Mouse (Mus musculus) embryonic facial prominence, embryonic 13.5 days (tissue): Measurements from ENCODE around the gene Foxc1. TPM values are rescaled to one million over a fixed set of nuclear protein-coding genes. Genes with fewer than 3 reads are reported as not detected.
A peak's percentile ranks its signal among the peaks of the same experiment; 100 is the strongest.

Source experiments
- ATAC-seq: fragments of 200-750 bp; cut with Nextera tagmentation; 2 replicates; pipeline ENCODE4 v1.8.0; 2017; ENCODE audit warnings: low read depth; ENCODE audit not compliant: insufficient number of reproducible peaks, insufficient read depth, low FRiP score, low TSS enrichment
- H3K27ac ChIP-seq: fragments of 300-500 bp; sonication (generic); 2 replicates; pipeline ENCODE4 v1.5.1; 2015; ENCODE audit warnings: moderate library complexity, mild to moderate bottlenecking, inconsistent platforms
- H3K27me3 ChIP-seq: fragments of 300-500 bp; sonication (generic); 2 replicates; pipeline ENCODE4 v1.6.1; 2015; ENCODE audit warnings: mild to moderate bottlenecking, inconsistent platforms
- H3K36me3 ChIP-seq: fragments of 300-500 bp; sonication (generic); 2 replicates; pipeline ENCODE4 v1.6.1; 2015; ENCODE audit warnings: mild to moderate bottlenecking, inconsistent platforms
- H3K4me1 ChIP-seq: fragments of 300-500 bp; sonication (generic); 2 replicates; pipeline ENCODE4 v1.6.1; 2015; ENCODE audit warnings: inconsistent platforms
- H3K4me2 ChIP-seq: fragments of 300-500 bp; sonication (generic); 2 replicates; pipeline ENCODE4 v1.6.1; 2015; ENCODE audit warnings: moderate library complexity, mild to moderate bottlenecking, inconsistent platforms
- H3K4me3 ChIP-seq: fragments of 300-500 bp; sonication (generic); 2 replicates; pipeline ENCODE4 v1.5.1; 2015; ENCODE audit warnings: mild to moderate bottlenecking, inconsistent platforms
- H3K9ac ChIP-seq: fragments of 300-500 bp; sonication (generic); 2 replicates; pipeline ENCODE4 v1.6.1; 2015; ENCODE audit warnings: mild to moderate bottlenecking, inconsistent platforms
- H3K9me3 ChIP-seq: fragments of 300-500 bp; sonication (generic); 2 replicates; pipeline ENCODE4 v1.6.1; 2016; ENCODE audit warnings: inconsistent platforms
- WGBS: fragments of 180-500 bp; shearing (Covaris S2); methylation state at CpG from one replicate; pipeline ENCODE4 v1.1.7; 2015; ENCODE audit warnings: mixed read lengths; 5-methylcytosine and 5-hydroxymethylcytosine counted together
- polyA plus RNA-seq: library from polyadenylated mRNA; unstranded; fragments of >200 nt; fragmentation: Nextera tagmentation; extraction: Ambion mirVana; gene quantifications from 2 replicates; pipeline ENCODE4 v1.2.1, GENCODE M21; 2015

Foxc1 gene
- 1.6 and 2.9 TPM in 2 replicates for polyA plus RNA-seq

DNA sequence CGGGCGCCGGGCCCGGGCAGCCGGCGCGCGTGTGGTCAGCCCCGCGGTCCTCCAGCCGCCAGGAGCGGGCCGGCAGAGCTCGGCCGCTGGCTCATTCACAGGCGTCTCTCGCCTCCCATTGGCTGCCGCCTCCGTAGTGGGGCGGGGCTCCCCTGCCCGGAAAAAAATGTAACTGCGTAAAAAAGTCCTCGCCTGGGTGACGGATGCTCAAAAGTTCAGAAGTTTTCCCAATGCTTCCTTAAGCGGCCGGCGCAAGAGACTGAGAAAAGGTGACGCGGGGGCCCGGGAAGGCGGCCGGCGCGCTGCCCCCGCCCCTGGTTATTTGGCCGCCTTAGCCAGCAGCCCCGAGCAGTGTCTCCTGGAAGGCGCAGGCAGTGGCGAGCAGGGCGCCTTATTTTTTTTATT lies at the start of gene Foxc1:
TSS of gene Foxc1 (plus strand) at position 206 of the 405 bp plus-strand sequence.
- Histone ChIP-seq H3K4me3 (peak within 1 kb of the TSS; percentile 70), H3K9me3 (no peaks in the 10 kb centered on the region), H3K36me3 (no peaks in the 10 kb centered on the region), H3K4me1 (peaks cover 59% of the 10 kb centered on the region), H3K27me3 (peaks cover 86% of the 10 kb centered on the region), H3K9ac (peak within 1 kb of the TSS; percentile 89), H3K27ac (peak within 1 kb of the TSS; percentile 95), H3K4me2 (peak within 1 kb of the TSS; percentile 97)
- WGBS = 0% methylated on average over 38 of the region's 40 CpGs
- ATAC-seq = peak; percentile 72

DNA sequence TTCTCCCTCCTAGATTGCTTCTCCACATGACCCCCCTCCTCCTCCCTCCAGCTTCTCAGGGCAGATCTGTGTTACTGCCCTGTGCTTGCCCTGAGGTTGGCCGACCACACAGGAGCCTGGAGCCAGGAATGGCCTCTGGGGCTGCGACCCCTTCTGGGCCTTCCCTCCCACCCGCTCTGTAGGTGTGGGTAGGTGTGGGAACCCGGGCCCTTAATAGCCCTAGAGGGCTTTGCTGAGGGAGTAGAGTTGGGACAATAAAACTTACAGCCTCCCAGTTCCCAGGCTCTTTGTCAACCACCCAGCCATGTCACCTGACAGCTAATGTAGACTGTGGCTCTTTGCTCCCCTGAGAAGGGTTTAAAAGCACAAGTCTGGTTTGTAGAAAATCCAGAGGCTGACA lies 46.0 kb upstream of the Foxc1 start:
- no peak for ATAC-seq
- no peak overlapping the region for H3K9ac ChIP-seq
- no peak overlapping the region for H3K27ac ChIP-seq
- no peak overlapping the region for H3K4me2 ChIP-seq
- WGBS = 47% methylated on average over 4 of the region's 4 CpGs
- H3K4me1 ChIP-seq = peaks cover 13% of the 10 kb centered on the region
- no peaks in the 10 kb centered on the region for H3K36me3 ChIP-seq
- no peak overlapping the region for H3K4me3 ChIP-seq
- no peaks in the 10 kb centered on the region for H3K27me3 ChIP-seq
- H3K9me3 ChIP-seq = no peaks in the 10 kb centered on the region

DNA sequence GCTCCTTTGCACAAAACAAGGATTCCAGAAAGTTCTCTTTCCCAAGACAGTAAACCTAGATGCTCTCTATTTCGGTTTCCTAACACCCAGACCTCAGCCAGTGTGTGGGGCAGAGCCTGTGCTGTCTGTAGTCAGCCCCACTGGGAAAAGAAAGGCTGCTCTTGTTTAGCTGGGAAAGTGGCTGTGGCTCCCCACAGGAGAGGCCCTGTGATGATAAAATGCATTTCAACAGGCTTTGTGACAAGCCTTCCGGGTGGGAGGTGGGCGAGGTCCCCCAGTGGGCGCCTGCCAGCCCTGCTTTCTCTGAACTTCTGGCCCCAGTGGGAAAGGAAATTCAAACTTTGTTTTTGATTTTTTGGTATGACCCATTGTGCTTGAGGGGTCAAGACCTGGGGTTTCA lies 45.4 kb upstream of the Foxc1 start:
- no peak for ATAC-seq
- WGBS = 43% methylated on average over 4 of the region's 4 CpGs
- Histone ChIP-seq H3K4me1 (peaks cover 13% of the 10 kb centered on the region), H3K9ac (no peak overlapping the region), H3K27ac (no peak overlapping the region), H3K9me3 (no peaks in the 10 kb centered on the region), H3K4me2 (no peak overlapping the region), H3K36me3 (no peaks in the 10 kb centered on the region), H3K27me3 (no peaks in the 10 kb centered on the region), H3K4me3 (no peak overlapping the region)

DNA sequence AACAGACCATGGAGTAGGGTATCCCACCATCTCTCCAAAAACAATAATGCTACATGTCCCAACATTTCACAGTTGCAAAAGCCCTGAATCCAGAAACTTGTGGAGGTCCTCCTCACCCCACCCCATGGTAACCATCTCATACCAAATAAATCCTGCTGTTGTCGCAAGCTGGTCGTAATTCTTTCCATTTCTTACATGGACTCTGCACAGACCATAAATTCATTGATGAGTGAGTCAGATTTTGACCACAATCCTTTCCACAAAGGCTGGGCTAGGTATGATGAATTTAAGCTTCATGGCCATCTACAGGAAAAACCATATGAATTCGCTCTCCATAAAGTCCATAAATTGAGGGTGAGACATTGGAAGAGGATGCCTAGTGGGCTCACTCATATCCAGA lies 42.0 kb upstream of the Foxc1 start:
- no peak for ATAC-seq
- WGBS = 91% methylated on average over 3 of the region's 3 CpGs
- Histone ChIP-seq H3K4me3 (no peak overlapping the region), H3K27ac (no peak overlapping the region), H3K27me3 (no peaks in the 10 kb centered on the region), H3K9me3 (no peaks in the 10 kb centered on the region), H3K4me1 (peaks cover 13% of the 10 kb centered on the region), H3K9ac (no peak overlapping the region), H3K4me2 (no peak overlapping the region), H3K36me3 (no peaks in the 10 kb centered on the region)

DNA sequence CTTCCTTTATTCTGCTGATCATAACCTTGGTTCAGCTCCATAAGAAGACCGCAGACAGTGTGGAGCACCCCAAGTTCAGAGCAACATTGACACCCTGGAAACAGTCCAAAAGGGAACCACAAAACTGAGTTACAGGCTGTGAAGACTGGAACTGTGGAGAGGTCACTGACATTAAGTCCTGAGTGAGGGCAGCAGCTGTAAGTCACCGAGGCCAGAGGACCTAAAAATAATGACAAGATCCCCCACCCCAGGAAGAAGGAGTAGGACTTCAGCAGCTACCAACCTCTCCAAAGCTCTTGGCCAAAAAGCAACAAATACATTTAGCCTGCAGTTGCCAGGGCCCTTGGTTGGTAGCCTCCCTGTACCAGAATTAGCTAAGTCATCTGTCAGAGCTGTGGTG lies 40.9 kb upstream of the Foxc1 start:
- Histone ChIP-seq H3K27ac (no peak overlapping the region), H3K4me1 (peaks cover 7% of the 10 kb centered on the region), H3K36me3 (no peaks in the 10 kb centered on the region), H3K4me2 (no peak overlapping the region), H3K27me3 (no peaks in the 10 kb centered on the region), H3K9ac (no peak overlapping the region), H3K4me3 (no peak overlapping the region), H3K9me3 (no peaks in the 10 kb centered on the region)
- ATAC-seq = no peak
- 73% methylated on average over 2 of the region's 2 CpGs for WGBS

DNA sequence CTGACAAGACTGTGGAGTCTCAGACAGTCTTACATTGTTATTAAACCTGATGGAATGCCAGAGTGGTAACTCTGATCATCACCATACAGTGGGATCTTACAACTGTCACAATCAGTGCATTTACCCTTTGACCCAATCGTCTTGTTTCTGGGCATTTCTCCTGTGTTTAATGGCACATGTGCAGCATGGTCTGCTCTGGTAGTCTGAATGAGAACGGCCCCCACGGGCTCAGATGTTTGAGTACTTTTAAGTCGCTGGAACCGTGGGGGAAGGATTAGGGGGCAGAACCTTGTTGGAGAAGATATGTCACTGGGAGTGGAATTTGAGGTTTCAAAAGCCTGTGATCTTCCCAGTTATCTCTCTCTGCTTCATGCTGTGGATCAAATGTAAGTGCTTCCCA lies 33.6 kb upstream of the Foxc1 start:
- no peak overlapping the region for H3K9ac ChIP-seq
- H3K27me3 ChIP-seq = no peaks in the 10 kb centered on the region
- H3K9me3 ChIP-seq = no peaks in the 10 kb centered on the region
- WGBS = 73% methylated on average over 5 of the region's 5 CpGs
- H3K27ac ChIP-seq = no peak overlapping the region
- peaks cover 7% of the 10 kb centered on the region; the same call in 1 of the 2 replicates for H3K4me1 ChIP-seq
- no peak for ATAC-seq
- no peaks in the 10 kb centered on the region for H3K36me3 ChIP-seq
- H3K4me2 ChIP-seq = no peak overlapping the region
- H3K4me3 ChIP-seq = no peak overlapping the region

DNA sequence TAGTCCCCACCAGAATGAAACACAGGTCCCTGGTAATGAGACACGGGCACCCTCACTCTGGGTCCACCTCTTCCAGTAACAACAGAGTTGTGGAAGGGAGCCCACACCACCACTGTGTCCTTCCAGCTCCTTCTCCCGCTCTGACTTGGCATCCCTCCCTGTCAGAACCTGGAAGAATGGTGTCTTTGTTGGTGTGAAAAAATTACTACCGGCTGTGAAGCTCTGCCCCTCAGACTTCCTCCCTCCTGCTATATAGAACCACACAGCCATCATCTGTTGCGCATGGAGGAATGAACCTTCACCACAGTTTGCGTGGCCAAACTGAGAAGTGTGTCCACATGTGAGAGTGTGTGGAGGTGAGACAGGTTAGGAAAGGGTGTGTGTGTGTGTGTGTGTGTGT lies 30.7 kb upstream of the Foxc1 start:
- Histone ChIP-seq H3K27ac (peak overlapping the region; percentile 28; the same call in 1 of the 2 replicates), H3K9ac (no peak overlapping the region), H3K27me3 (no peaks in the 10 kb centered on the region), H3K4me2 (no peak overlapping the region), H3K4me1 (peaks cover 10% of the 10 kb centered on the region; the same call in 1 of the 2 replicates), H3K9me3 (no peaks in the 10 kb centered on the region), H3K36me3 (no peaks in the 10 kb centered on the region), H3K4me3 (no peak overlapping the region)
- 38% methylated on average over 5 of the region's 5 CpGs for WGBS
- no peak for ATAC-seq

DNA sequence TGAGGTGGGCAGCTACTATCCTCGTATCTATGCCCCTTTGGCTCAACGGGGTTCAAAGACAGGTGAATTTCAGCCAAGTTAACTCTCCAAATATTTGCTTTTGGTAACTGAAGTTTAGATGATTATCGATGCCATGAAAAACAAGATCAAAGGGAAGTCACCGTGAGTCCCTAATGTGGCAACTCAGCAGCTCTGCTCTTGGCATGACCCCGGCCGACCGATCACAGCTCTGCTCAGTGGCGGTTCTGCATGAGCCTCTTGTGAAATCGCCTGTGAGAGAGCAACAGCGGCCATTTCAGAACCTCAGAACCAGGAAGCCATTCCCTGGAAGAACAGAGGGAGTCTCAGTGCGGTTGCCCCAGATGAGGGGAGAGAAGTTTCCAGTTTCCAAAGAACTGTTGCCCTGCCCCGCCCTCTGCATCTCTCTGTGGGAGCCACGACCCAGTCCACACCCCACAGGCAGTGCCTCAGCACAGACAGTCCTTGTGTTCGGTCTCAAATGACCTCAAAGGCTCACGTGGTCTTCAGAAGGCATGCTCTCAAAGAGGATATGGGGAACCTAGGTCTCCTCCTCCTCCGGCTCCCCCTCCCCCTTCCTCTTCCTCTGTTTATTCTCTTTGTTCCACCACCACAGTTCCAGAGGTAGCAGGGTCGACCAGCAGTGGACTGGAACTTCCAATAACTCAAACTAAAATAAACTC lies 27.0 kb upstream of the Foxc1 start:
- 62% methylated on average over 17 of the region's 17 CpGs for WGBS
- no peak for ATAC-seq
- H3K4me2 ChIP-seq = no peak overlapping the region
- H3K27me3 ChIP-seq = no peaks in the 10 kb centered on the region
- H3K27ac ChIP-seq = no peak overlapping the region
- H3K9ac ChIP-seq = no peak overlapping the region
- peaks cover 10% of the 10 kb centered on the region; the same call in 1 of the 2 replicates for H3K4me1 ChIP-seq
- no peaks in the 10 kb centered on the region for H3K36me3 ChIP-seq
- no peak overlapping the region for H3K4me3 ChIP-seq
- no peaks in the 10 kb centered on the region for H3K9me3 ChIP-seq

DNA sequence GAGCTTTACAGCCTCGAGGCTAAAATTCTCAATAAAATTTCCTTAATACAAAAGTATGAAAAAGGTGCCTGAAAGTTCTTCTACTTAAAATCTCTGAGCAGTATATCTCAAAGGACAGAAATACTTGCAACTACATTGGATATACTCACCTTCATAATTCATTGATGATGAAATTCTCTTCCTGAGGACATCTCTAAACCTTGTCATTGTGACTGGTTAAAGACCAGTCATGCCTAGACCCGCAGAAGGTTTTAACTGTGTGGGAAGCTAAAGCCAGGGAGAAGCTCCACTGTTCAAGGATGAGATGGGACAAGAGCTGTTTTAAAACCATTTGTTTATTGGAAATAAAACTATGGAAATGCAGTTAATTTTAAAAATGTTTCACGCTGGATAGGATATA lies 26.1 kb upstream of the Foxc1 start:
- no peaks in the 10 kb centered on the region for H3K36me3 ChIP-seq
- H3K27ac ChIP-seq = no peak overlapping the region
- no peak overlapping the region for H3K9ac ChIP-seq
- H3K4me1 ChIP-seq = 0 out of 2 replicates have a peak, but pooled peaks cover 3% of the 10 kb centered on the region
- no peak for ATAC-seq
- H3K4me2 ChIP-seq = no peak overlapping the region
- H3K9me3 ChIP-seq = no peaks in the 10 kb centered on the region
- H3K4me3 ChIP-seq = no peak overlapping the region
- H3K27me3 ChIP-seq = no peaks in the 10 kb centered on the region
- WGBS = 84% methylated on average over 3 of the region's 3 CpGs

DNA sequence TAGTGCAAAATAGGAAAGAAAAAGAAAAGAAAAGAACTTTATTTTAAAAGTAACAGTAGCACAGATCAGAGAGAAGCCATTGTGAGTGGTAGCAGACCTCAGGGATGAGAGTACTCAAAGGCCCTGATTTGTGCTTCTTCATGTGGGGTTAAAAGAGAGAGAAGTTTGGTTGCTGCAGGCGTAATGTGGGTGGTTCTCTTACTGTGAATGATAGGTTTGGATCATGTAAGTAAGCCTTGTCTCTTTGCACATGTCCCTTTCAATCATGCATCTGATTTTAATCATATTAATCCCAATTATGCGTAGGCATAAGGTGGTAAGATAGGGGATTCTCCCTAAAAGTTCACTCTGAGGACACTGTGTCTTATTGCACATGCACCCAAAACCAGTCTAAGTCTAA lies 24.4 kb upstream of the Foxc1 start:
- WGBS = 78% methylated on average over 2 of the region's 2 CpGs
- H3K27me3 ChIP-seq = no peaks in the 10 kb centered on the region
- H3K36me3 ChIP-seq = no peaks in the 10 kb centered on the region
- no peak overlapping the region for H3K9ac ChIP-seq
- H3K4me3 ChIP-seq = no peak overlapping the region
- no peaks in the 10 kb centered on the region for H3K9me3 ChIP-seq
- no peak overlapping the region for H3K27ac ChIP-seq
- no peak overlapping the region for H3K4me2 ChIP-seq
- ATAC-seq = no peak
- H3K4me1 ChIP-seq = 0 out of 2 replicates have a peak, but pooled peaks cover 3% of the 10 kb centered on the region

DNA sequence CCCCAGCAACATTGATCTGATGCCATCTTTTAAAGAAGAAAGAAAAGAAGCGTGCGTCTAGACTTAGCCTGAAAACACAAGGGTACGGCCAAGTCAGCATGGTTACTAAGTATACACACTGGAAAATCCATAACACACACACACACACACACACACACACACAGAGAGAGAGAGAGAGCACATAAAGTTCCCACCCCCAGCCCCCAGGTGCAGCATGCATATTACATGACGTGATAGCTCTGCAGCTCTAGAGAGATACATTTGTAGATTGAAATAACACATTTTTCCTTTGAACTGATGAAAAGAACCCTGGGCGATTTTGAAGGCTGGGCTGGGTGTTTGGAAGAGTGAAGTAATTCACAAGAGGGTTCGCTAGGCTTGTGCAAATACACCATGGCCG lies 21.7 kb upstream of the Foxc1 start:
- no peak overlapping the region for H3K4me2 ChIP-seq
- 75% methylated on average over 7 of the region's 7 CpGs for WGBS

DNA sequence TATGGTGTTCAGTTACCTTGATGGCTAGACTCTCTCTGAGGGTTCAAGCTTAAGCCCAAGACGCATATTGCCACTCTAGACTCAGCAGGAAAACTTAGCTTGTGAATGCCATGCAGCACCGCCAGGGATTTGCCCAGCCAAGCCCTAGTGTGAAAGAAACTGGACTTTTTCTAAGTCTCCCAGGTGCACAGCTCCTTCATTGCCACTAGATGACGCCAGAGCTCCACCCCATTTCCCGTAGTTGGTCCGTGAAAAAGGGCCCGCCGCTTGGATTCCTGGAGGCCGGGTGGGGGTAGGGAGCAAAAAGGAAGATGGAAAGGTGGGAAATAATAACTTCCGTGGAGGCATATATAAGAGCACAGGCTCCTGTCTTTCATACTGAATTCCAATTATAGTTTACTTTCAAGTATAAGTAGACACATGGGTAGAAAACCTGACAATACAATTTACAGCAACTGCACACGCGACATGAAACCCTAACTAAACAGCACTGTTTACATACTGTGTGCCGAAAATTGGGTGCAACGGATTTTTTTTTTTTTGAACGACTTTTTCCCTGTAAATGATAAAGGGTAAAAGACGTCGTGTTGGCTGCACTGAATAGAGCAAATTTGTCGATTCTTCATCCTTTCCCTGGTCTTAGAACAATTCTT lies 13.8 kb upstream of the Foxc1 start:
- Histone ChIP-seq H3K9ac (no peak overlapping the region), H3K4me3 (peak overlapping the region; percentile 25), H3K9me3 (no peaks in the 10 kb centered on the region), H3K27ac (no peak overlapping the region), H3K4me1 (peaks cover 9% of the 10 kb centered on the region), H3K4me2 (peak overlapping the region; percentile 51), H3K27me3 (peaks cover 33% of the 10 kb centered on the region), H3K36me3 (no peaks in the 10 kb centered on the region)
- ATAC-seq = peak; percentile 20; the same call in 1 of the 2 replicates
- WGBS = 12% methylated on average over 17 of the region's 17 CpGs

More for the DNA sequence above, 21.7 kb upstream of the Foxc1 start:
- Histone ChIP-seq H3K9ac (no peak overlapping the region), H3K9me3 (no peaks in the 10 kb centered on the region), H3K4me3 (no peak overlapping the region), H3K4me1 (no peaks in the 10 kb centered on the region), H3K36me3 (no peaks in the 10 kb centered on the region), H3K27ac (no peak overlapping the region), H3K27me3 (no peaks in the 10 kb centered on the region)
- ATAC-seq = no peak
